Mouse (Mus musculus) limb, embryonic 11.5 days (tissue): Measurements from ENCODE around the gene Il12rb2. TPM values are rescaled to one million over a fixed set of nuclear protein-coding genes. Genes with fewer than 3 reads are reported as not detected.

Source experiments
- ATAC-seq: fragments of 200-750 bp; cut with Nextera tagmentation; 2 replicates; pipeline ENCODE4 v1.8.0; 2017; ENCODE audit warnings: low read depth; ENCODE audit not compliant: insufficient number of reproducible peaks, low FRiP score, low TSS enrichment
- DNase-seq: peaks from one replicate; pipeline ENCODE4 v3.0.0-alpha.2; 2015; ENCODE audit warnings: low spot score
- H3K27ac ChIP-seq: fragments of 300-500 bp; sonication (generic); replicated peaks from 2 replicates; pipeline ENCODE4 v1.5.1; 2014; ENCODE audit warnings: low read depth, mild to moderate bottlenecking, low read length
- H3K27me3 ChIP-seq: fragments of 300-500 bp; sonication (generic); 2 replicates; pipeline ENCODE4 v1.6.1; 2014; ENCODE audit warnings: mild to moderate bottlenecking, low read length, mixed read lengths; ENCODE audit not compliant: control insufficient read depth, insufficient read depth
- H3K36me3 ChIP-seq: fragments of 300-500 bp; sonication (generic); 2 replicates; pipeline ENCODE4 v1.6.1; 2014; ENCODE audit warnings: mild to moderate bottlenecking, low read length, moderate library complexity, mixed read lengths; ENCODE audit not compliant: control insufficient read depth, insufficient read depth
- H3K4me1 ChIP-seq: fragments of 300-500 bp; sonication (generic); 2 replicates; pipeline ENCODE4 v1.6.1; 2014; ENCODE audit warnings: low read length, mixed read lengths; ENCODE audit not compliant: control insufficient read depth, insufficient read depth
- H3K4me2 ChIP-seq: fragments of 300-500 bp; sonication (generic); 2 replicates; pipeline ENCODE4 v1.6.1; 2014; ENCODE audit warnings: low read depth, mild to moderate bottlenecking, moderate library complexity; ENCODE audit not compliant: severe bottlenecking
- H3K4me3 ChIP-seq: fragments of 300-500 bp; sonication (generic); 2 replicates; pipeline ENCODE4 v1.5.1; 2014; ENCODE audit warnings: low read depth, low read length
- H3K9ac ChIP-seq: fragments of 300-500 bp; sonication (generic); 2 replicates; pipeline ENCODE4 v1.6.1; 2014; ENCODE audit warnings: mild to moderate bottlenecking, low read length
- H3K9me3 ChIP-seq: fragments of 300-500 bp; sonication (generic); 2 replicates; pipeline ENCODE4 v1.6.1; 2016; ENCODE audit warnings: low read length; ENCODE audit not compliant: control insufficient read depth
- WGBS: fragments of 180-500 bp; shearing (Covaris S2); extraction: QIAGEN DNeasy Blood & Tissue Kit; methylation state at CpG from one replicate; pipeline ENCODE4 v1.1.7; 2014; 5-methylcytosine and 5-hydroxymethylcytosine counted together
- polyA plus RNA-seq: library from polyadenylated mRNA; unstranded; fragments of >200 nt; fragmentation: Nextera tagmentation; extraction: Ambion mirVana; gene quantifications from 2 replicates; pipeline ENCODE4 v1.2.1, GENCODE M21; 2014

The Il12rb2 gene
- not detected in 2 replicates for polyA plus RNA-seq

DNA sequence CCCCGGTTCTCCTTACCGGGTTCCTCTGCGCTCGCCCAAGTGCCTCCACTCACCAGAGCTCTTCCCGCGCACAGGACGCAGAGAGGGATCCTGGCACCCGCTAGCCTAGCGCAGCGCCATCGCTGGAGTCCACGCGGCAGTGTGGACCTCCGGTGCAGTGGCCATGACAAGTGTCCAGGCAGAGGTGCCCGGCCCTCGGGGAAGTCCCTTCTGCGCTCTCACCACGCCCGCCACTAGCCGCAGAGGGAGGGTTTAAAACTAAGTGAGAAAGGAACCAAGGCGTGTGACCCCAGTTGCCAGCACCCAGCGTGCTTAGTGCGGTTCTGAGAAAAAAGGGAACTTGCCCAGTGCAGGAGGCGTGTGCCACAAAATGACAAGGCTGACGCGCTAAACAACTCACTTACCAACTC lies at the start of gene Il12rb2:
Gene Il12rb2 (minus strand): TSS at position 207 of the 410 bp plus-strand sequence.
- Histone ChIP-seq H3K36me3 (no peaks in the 10 kb centered on the region), H3K4me3 (peak within 1 kb of the TSS; percentile 15; the same call in 1 of the 2 replicates), H3K9me3 (no peaks in the 10 kb centered on the region), H3K27me3 (0 out of 2 replicates have a peak, but pooled peaks cover 5% of the 10 kb centered on the region), H3K27ac (no peak within 1 kb of the TSS), H3K4me1 (no peaks in the 10 kb centered on the region), H3K4me2 (peak within 1 kb of the TSS; percentile 51), H3K9ac (no peak within 1 kb of the TSS; the same call in 1 of the 2 replicates)
- ATAC-seq = no peak; the same call in 1 of the 2 replicates
- 3% methylated on average over 26 of the region's 26 CpGs for WGBS
- peak; percentile 34 for DNase-seq

DNA sequence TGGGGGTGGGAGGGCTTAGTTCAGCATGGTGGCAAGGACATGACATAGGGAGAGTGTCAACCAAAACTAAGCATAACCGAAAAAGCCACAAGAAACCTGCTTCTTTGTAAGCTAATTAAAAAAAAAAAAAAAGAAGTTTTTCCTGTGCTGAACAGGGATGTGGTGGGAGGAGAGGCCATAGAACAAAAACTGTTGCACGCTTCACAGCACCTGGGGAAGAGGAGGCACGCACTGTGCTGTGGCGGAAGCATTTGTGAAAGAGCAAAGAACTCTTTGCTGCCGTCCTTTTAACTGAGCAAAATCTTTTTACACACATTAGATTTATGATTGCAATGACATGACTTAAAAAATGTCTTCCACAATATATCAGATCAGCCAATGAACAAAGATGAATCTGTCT lies 45.8 kb upstream of the Il12rb2 start:
- DNase-seq = no peak
- H3K36me3 ChIP-seq = no peaks in the 10 kb centered on the region
- no peak overlapping the region for H3K27ac ChIP-seq
- no peaks in the 10 kb centered on the region for H3K27me3 ChIP-seq
- no peak overlapping the region for H3K4me3 ChIP-seq
- ATAC-seq = no peak
- 84% methylated on average over 5 of the region's 5 CpGs for WGBS
- no peak overlapping the region for H3K9ac ChIP-seq
- H3K9me3 ChIP-seq = no peaks in the 10 kb centered on the region
- H3K4me2 ChIP-seq = no peak overlapping the region
- no peaks in the 10 kb centered on the region for H3K4me1 ChIP-seq

DNA sequence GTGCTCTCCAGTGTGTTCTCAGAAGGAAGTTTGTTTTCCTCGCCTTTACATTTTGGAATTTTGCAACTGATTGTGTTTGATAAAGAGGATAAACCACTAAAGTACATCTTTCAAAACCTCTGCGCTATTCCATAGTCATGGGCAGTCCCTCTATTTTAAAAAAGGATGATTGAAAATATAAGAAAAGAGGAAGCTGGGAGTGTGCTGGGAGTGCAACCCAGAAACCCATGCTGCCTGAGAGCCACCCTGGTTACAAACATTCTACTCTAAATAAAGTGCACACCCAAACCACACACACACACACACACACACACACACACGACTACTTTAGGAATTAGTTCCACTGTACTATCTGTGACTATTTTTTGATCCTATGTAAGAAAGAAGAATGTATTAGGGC lies 40.6 kb upstream of the Il12rb2 start:
- no peaks in the 10 kb centered on the region for H3K27me3 ChIP-seq
- DNase-seq (no peak), ATAC-seq (no peak)
- WGBS = 88% methylated on average over 3 of the region's 3 CpGs
- H3K9ac ChIP-seq = no peak overlapping the region
- no peak overlapping the region for H3K4me2 ChIP-seq
- no peak overlapping the region for H3K27ac ChIP-seq
- no peak overlapping the region for H3K4me3 ChIP-seq
- H3K36me3 ChIP-seq = no peaks in the 10 kb centered on the region
- H3K4me1 ChIP-seq = no peaks in the 10 kb centered on the region
- no peaks in the 10 kb centered on the region for H3K9me3 ChIP-seq

DNA sequence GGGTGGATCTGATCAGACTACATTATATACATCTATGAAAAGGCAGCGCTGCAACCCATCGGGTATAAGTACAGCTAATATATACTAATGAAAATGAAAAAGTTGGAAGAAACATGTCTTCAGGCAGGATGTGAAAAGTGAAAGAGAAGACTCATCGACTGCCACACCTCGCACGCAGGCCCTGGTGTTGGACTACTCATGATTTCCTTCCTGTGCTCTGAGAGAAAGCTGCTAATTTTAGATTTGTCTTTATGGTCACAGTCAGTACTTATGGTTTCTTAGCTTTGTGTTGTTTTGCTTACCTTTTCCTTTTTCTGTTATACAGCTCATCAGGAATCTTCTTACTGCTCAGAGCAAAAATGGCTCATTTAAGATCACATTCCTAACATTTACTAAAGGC lies 39.3 kb upstream of the Il12rb2 start:
- Histone ChIP-seq H3K27me3 (no peaks in the 10 kb centered on the region), H3K27ac (no peak overlapping the region), H3K4me2 (no peak overlapping the region), H3K36me3 (no peaks in the 10 kb centered on the region), H3K9ac (no peak overlapping the region), H3K9me3 (no peaks in the 10 kb centered on the region), H3K4me3 (no peak overlapping the region), H3K4me1 (no peaks in the 10 kb centered on the region)
- DNase-seq (no peak), ATAC-seq (no peak)
- WGBS = 91% methylated on average over 5 of the region's 5 CpGs

DNA sequence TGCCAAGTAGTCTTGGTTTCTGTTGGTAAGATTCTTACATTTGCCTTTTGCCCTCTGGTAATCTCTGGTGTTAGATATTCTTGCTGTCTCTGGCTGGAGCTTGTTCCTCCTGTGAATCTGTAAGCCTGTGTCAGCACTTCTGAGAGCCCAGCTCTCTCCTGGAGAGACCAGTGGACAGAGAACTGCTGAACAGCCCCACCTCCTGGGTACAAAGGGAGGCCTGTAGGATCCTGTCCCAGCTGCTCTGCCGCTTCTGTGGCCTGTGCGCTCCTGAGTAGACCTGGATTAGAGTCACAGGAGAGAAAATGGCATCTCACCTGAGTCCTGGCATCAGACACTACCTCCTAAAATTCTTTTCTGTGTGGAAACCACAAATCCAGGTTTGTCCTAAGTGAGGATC lies 37.4 kb upstream of the Il12rb2 start:
- H3K27me3 ChIP-seq = no peaks in the 10 kb centered on the region
- H3K9me3 ChIP-seq = no peaks in the 10 kb centered on the region
- ATAC-seq = no peak
- no peak for DNase-seq
- H3K27ac ChIP-seq = no peak overlapping the region
- no peak overlapping the region for H3K4me2 ChIP-seq
- WGBS = 79% methylated on average over 2 of the region's 2 CpGs
- no peaks in the 10 kb centered on the region for H3K36me3 ChIP-seq
- no peak overlapping the region for H3K4me3 ChIP-seq
- H3K9ac ChIP-seq = no peak overlapping the region
- H3K4me1 ChIP-seq = no peaks in the 10 kb centered on the region

DNA sequence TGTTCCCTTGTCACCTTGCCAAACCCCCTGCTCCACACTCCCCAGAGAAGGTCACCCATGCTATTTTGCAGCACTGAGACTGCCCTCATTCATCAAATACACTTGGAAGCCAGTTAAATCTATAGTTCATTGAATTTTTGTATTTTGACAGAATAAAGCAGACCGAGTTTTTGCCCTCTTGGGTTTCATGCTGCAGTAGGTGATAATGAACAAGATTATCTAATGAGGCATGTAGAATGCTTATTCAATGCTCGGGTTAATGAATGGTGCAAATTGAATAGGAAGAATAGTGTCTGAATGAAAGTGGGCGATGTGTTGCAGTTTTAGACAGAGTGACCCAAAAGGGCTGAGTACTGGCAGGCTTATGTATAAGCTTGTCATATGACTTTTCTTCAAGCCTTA lies 29.3 kb upstream of the Il12rb2 start:
- H3K9me3 ChIP-seq = no peaks in the 10 kb centered on the region
- H3K27me3 ChIP-seq = no peaks in the 10 kb centered on the region
- no peaks in the 10 kb centered on the region for H3K4me1 ChIP-seq
- H3K36me3 ChIP-seq = no peaks in the 10 kb centered on the region
- H3K27ac ChIP-seq = no peak overlapping the region
- no peak for DNase-seq
- 87% methylated on average over 3 of the region's 3 CpGs for WGBS
- no peak overlapping the region for H3K4me2 ChIP-seq
- no peak overlapping the region for H3K4me3 ChIP-seq
- no peak overlapping the region for H3K9ac ChIP-seq
- ATAC-seq = no peak

DNA sequence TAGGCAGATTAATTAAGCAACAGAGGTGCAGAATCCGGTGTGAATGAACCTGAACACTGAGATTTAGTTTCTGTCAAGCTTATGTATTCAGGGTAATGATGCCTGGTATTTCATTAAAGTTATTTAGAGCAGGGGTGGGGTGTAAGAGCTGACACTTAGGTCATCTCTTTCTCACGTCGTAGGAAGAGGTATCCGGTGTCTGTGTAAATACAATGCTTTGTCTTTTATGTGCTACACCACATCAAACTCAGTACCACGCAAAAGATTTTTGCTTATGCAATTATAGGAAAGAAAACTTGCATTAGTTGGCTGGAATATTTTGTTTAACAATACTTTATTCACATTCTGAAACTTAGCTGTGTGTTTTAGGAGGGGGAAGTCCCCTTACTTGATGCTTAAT lies 23.6 kb upstream of the Il12rb2 start:
- DNase-seq (no peak), ATAC-seq (no peak)
- Histone ChIP-seq H3K9me3 (no peaks in the 10 kb centered on the region), H3K27ac (no peak overlapping the region), H3K27me3 (no peaks in the 10 kb centered on the region), H3K4me1 (no peaks in the 10 kb centered on the region), H3K36me3 (no peaks in the 10 kb centered on the region), H3K9ac (no peak overlapping the region), H3K4me3 (no peak overlapping the region), H3K4me2 (no peak overlapping the region)
- 82% methylated on average over 5 of the region's 5 CpGs for WGBS

DNA sequence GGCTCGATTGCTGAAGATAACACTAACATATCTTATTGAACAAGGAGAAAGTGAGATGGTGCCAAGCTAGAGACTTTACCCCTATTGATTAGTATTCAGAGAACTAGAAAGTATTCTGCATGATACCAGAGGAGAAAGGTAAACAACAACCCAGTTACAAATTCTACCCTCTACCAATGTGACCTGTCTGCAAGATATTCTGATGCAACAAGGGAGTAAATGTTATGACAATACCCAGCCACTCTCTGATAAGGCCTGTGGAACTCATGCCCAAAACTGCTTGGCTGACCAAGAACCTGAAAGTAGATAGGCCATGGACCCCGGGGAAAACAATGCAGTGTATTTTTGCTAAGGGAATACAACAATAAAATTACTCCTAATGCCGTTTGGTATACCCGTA lies 10.2 kb downstream of the Il12rb2 start:
- no peaks in the 10 kb centered on the region for H3K27me3 ChIP-seq
- no peak for ATAC-seq
- H3K27ac ChIP-seq = no peak overlapping the region
- H3K9me3 ChIP-seq = no peaks in the 10 kb centered on the region
- H3K4me3 ChIP-seq = no peak overlapping the region
- no peaks in the 10 kb centered on the region for H3K4me1 ChIP-seq
- no peak overlapping the region for H3K9ac ChIP-seq
- WGBS = 92% methylated on average over 4 of the region's 4 CpGs
- no peak for DNase-seq
- H3K4me2 ChIP-seq = no peak overlapping the region
- H3K36me3 ChIP-seq = no peaks in the 10 kb centered on the region

DNA sequence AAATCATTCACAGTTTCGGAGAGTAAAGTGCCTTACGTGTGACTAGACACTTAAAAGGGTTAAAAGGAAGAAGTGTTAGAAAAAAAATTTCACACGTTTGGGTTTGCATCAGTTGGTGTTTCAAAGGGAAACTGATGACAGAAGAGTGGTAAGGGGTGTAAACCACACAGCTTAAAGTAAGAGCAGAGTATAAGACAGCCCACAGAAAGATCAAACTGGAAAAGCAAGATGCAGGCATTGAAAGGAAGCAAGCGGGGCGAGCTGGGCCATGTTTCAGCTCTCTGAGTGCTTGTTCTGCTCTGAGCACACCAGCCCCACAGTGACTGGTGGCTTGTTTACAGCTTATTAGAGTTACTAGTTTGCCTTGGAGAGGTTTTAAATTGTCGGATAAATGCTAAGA lies 27.9 kb downstream of the Il12rb2 start:
- Histone ChIP-seq H3K27me3 (no peaks in the 10 kb centered on the region), H3K36me3 (no peaks in the 10 kb centered on the region), H3K4me1 (no peaks in the 10 kb centered on the region), H3K4me3 (no peak overlapping the region), H3K4me2 (no peak overlapping the region), H3K9me3 (no peaks in the 10 kb centered on the region), H3K27ac (no peak overlapping the region), H3K9ac (no peak overlapping the region)
- 48% methylated on average over 6 of the region's 6 CpGs for WGBS
- ATAC-seq (no peak), DNase-seq (no peak)
